Mouse (Mus musculus) heart, adult 11 months (tissue): ENCODE measurements around the gene Gltp.

Experiments
- DNase-seq: peaks from one replicate; pipeline ENCODE4 v3.0.0; 2022

Gene Gltp

GRCm38 (mm10) chr5:114657426-114657825, 33.4 kb downstream of the Gltp start:
- peak; percentile 91 for DNase-seq

- no peak for DNase-seq
Measured at GRCm38 (mm10) chr5:114656305-114656704, 34.5 kb downstream of the Gltp start.

GRCm38 (mm10) chr5:114655721-114656120, 35.1 kb downstream of the Gltp start:
- DNase-seq, result no peak

GRCm38 (mm10) chr5:114653656-114654437, 36.9 kb downstream of the Gltp start:
- peak; percentile 98 for DNase-seq

GRCm38 (mm10) chr5:114651449-114651848, 39.3 kb downstream of the Gltp start:
- no peak for DNase-seq

- no peak for DNase-seq
Measured at GRCm38 (mm10) chr5:114651002-114651401, 39.8 kb downstream of the Gltp start.

GRCm38 (mm10) chr5:114648728-114649311, 42.0 kb downstream of the Gltp start:
- DNase-seq, result peak; percentile 96

GRCm38 (mm10) chr5:114647211-114647974, 43.4 kb downstream of the Gltp start:
- DNase-seq, result peak; percentile 95

GRCm38 (mm10) chr5:114645916-114646315, 44.9 kb downstream of the Gltp start:
- DNase-seq, result no peak

- no peak for DNase-seq
Measured at GRCm38 (mm10) chr5:114644918-114645317, 45.9 kb downstream of the Gltp start.

- no peak for DNase-seq
Measured at GRCm38 (mm10) chr5:114640809-114641208, 50.0 kb downstream of the Gltp start.

GRCm38 (mm10) chr5:114639645-114639957, 51.2 kb downstream of the Gltp start:
- no peak for DNase-seq

GRCm38 (mm10) chr5:114638769-114639644, 51.8 kb downstream of the Gltp start:
- DNase-seq, result peak; percentile 98

GRCm38 (mm10) chr5:114636091-114636490, 54.7 kb downstream of the Gltp start:
- no peak for DNase-seq

- DNase-seq, result no peak
Measured at GRCm38 (mm10) chr5:114631336-114631735, 59.4 kb downstream of the Gltp start.

GRCm38 (mm10) chr5:114625590-114625989, 65.2 kb downstream of the Gltp start:
- DNase-seq, result no peak

GRCm38 (mm10) chr5:114620305-114620704, 70.5 kb downstream of the Gltp start:
- no peak for DNase-seq
